Mouse (Mus musculus): ENCODE data around the gene Dmd.

DNA sequence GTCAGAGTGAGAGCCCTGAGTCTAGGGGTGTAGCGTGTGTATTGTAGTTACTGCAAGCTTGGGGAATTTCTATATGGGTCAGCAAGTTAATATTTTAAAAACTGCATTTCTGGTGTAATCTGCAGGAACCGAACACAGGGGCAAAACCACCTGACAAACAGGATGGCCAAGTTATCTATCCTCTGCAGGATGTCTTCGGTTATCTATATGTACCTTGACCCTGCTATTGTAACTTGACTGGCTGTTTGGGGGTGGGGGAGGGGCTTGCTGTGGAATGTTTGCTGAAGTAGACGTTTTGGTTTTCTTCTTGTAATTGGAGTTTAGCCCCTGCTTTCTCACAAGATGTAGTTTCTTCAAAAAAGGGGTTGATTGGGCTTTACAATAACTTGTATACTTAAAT lies 2124.9 kb downstream of the Dmd start:
- TF ChIP-seq CTCF (IDR thresholded peaks at IDR 0.05; ENCODE audit: insufficient read depth, low read length) (no peak), POLR2A (IDR thresholded peaks at IDR 0.05; ENCODE audit: borderline replicate concordance, extremely low read depth, low read depth, low read length) (no peak)
